Mouse (Mus musculus): ENCODE results near the gene Rer1. TPM values are rescaled to one million over a fixed set of nuclear protein-coding genes. Genes with fewer than 3 reads are reported as not detected.

Rer1 gene
- polyA plus RNA-seq, 1 experiment: 101 TPM

DNA sequence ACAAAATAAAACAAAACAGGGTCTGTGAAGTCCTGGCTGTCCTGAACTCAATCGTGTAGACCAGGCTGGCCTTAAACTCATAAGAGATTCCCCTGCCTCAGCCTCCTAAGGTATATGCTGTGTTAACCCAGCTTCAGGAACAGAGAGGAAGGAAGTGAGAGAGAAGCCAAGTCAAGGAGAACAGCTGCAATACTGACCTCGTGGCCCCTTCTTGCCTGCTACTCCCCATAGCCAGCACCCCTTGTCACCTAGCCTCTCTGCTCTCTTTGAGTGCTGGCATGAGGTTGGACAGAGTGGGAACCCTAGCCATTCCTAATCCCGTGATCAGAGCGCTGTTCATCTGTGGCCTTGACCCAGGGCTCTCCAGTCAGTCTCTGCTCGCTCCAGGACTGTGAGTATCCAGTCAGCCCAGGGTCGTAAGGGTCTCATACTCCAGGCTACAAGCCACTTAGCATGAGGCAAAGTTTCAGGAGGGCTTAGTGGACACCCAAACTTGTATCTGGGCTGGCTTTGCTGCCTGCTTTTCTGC is 35.8 kb upstream of the Rer1 start:
- TF ChIP-seq GATA1 (IDR thresholded peaks at IDR 0.05; ENCODE audit: low read length): no peak

DNA sequence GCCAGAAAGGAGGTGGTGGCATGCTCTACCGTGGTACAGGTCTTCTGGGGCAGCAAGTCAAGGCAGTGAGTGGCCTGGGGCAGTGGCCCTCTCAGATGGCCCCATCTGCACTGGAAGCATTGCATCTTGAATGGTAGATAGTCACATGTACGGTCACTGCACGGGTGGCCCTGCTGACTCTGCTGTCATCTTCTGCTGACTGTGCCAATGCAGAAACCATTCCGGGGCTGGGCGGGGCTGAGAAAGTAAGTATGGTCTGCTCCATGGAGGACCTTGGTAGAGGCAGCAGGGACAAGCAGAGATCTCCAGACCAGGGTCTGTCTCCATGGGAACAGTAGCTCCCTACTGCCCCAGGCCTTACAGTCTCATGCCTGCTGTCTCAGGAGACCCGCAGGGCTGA is 35.0 kb upstream of the Rer1 start:
- TF ChIP-seq GATA1 (IDR thresholded peaks at IDR 0.05; ENCODE audit: low read length): no peak

DNA sequence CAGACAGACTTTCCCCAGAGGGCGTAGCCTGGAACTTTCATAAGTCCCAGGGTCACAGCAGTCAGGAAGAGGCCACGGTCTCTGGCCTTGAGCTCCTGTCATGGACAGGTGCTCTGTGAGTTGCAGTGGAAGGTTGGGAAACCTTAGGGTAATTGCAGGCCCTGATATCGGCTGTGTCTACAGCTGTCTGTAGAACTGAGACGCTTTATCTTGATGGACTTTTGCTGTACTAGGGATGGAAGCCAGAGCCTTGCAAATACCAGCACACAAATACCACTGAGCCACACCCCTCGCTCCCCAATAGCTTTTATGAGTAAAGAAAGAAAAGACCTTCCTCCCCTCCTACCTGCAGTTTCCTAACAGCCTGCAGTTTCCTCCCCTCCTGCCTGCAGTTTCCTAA is 34.4 kb upstream of the Rer1 start:
- TF ChIP-seq GATA1 (IDR thresholded peaks at IDR 0.05; ENCODE audit: low read length): no peak

DNA sequence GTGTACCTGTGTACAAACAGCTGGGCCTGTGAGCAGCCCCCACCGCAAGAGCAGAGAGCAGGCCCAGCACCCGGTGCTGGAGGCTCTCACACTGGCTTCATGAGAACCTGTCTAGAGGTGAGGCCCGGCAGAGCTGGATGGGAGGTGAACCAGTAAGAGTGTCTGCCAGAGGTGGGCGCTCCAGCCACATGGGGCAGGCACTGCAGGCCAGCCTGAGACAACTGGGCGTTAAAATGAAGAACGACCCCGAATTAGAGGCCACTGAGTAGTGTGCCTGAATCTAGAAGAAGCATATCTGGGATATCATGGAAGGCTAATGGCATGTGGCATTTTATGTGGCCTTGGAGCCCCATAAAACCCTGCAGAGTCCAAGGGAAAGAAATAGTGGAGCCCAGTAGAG is 33.9 kb upstream of the Rer1 start:
- no peak for TF ChIP-seq GATA1 (IDR thresholded peaks at IDR 0.05; ENCODE audit: low read length)

DNA sequence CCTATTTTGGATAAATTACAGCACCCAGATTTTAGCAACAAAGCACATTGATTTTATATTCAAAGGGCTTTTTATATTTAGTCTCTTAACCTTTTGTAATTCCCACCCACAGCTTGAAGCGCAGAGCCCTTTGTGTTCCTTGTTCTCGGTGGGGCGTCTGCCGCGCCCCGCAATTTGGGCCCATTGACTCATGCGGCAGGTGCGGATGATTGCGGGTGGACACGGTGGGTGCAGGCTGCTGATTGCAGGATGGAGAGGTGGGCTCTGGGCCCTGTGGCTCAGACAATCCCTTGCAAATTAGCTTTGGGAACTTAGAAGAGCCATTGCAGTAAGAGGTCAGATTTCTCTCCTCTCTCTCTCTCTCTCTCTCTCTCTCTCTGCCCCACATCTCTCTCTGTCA is 32.1 kb upstream of the Rer1 start:
- no peak for TF ChIP-seq GATA1 (IDR thresholded peaks at IDR 0.05; ENCODE audit: low read length)

DNA sequence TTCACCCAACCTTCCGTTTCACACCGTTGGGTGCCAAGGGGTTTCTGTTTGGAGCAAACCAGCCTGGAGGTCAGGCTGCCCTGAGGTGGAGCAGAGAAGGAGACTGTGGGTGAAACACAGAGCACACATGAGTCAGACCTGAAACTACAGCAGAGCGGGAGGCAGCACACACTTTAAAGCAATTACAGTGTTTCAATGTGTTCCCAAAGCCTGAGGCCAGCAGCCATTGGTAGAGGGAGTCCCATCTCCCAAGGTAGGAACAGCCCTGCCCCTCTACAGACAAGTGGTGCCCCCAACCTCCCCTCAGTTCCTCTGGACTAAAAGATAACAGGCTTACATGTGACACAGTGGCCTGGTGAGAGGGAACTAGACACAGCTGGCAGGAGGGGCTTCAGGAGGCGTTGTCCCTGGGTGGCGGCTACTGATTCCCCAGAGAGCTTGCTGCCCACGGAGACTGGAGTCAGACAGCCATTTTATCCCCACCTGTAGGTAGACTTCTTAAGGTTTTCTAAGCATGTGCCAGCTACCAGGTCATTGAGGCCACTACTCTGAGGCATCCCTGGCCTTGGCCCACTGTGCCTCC is 31.3 kb upstream of the Rer1 start:
- no peak for TF ChIP-seq GATA1 (IDR thresholded peaks at IDR 0.05; ENCODE audit: low read length)

DNA sequence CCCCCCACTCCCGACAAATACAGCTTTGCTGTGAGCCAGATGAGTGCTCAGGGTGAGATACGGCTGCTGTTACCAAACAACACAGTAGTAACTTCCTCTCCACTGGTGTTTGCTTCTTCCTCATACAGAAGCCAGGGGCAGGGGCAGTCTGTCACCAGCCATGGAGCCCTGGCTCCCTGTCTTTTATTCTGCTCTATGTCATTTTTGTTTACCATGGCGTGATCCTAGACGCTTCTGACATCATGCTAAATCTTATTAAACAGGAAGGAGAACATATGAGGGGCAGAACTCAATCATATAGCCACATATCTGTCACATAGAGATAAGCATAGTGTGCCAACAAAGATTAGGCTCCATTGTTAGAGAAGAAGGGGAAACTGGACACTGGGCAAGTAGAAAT is 30.4 kb upstream of the Rer1 start:
- peak; percentile 60 for TF ChIP-seq GATA1 (IDR thresholded peaks at IDR 0.05; ENCODE audit: low read length)

DNA sequence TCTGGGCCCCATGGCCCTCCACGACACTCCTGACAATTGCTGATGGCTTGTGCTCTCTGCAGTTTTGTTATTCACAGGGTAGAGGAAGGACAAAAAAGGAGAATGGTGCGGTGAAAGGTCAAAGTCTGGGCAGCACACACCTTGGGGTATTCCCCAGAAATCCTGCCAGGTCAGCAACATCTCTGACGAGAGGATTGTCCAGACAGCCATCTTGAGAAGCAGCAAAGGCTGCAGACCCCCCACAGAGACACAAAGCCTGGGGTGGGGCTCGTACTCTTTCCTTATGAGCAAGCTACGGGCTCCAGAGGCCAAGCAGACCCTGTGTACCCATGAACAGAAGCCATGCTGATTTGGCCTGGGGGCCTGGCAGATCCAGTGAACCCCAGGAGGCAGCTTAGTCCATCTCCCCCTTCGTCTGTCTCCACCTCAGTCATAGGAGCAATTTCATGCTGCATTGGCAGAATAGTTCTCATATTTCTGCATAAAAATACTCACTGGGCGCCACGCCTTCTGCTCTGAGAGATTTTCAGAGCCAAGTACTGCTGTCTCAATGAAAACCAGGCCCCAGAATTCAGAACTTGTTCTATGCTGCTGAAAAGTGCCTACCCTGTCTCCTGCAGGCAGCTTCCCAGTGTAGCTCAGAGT is 27.7 kb upstream of the Rer1 start:
- no peak for TF ChIP-seq GATA1 (IDR thresholded peaks at IDR 0.05; ENCODE audit: low read length)

DNA sequence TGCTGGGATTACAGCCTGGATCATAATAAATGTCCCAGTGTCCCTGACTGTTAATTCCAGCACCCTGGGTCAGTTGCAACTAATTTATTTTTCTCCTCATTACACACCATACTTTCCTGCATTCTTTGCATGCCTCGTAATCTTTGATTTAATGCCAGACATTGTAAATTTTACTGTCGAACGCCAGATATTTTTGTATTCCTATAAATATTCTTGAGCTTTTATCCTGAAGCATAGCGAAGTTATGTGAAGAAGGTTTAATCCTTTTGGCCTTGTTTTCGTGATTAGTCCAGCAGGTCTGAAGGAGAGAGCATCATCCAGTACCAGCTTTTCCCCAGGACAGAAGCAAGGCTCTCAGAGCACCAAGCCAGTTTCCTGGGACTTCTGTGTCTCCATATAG is 23.3 kb upstream of the Rer1 start:
- no peak for TF ChIP-seq GATA1 (IDR thresholded peaks at IDR 0.05; ENCODE audit: low read length)

DNA sequence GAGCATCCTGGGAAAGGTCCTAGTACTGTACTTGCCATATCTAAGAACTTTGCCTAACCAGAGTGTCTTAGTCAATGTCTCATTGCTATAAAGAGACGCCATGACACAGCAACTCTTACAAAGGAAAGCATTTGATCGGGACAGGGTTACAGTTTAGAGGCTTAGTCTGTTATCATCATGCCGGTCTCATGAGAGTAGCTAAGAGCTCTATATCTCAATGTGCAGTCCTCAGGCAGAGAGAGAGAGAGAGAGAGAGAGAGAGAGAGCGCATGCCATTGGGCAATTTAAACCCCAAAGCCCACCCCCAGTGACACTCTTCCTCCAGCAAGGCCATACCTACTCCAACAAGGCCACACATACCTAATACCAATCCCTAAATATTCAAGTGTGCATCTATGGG is 21.7 kb upstream of the Rer1 start:
- TF ChIP-seq GATA1 (IDR thresholded peaks at IDR 0.05; ENCODE audit: low read length): peak; percentile 30

DNA sequence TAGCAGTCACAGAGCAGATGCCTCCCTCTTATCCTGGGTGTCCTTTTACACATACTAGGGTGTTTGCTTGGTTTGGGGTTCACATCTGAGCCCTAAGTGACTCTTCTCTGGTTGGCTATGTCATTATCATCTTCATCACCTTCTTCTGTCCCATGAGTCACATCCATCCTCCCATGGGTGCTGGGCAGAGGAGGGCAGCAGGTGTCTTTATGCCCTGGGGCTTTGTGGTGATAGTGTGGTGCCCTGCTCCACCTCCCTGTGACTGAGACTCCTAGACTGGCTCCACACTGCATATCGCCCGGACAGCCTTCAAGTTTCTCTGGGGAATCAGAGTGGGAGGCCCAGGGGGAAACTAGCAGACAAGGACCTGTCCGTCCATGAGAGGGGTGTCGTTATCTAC is 12.4 kb upstream of the Rer1 start:
- TF ChIP-seq GATA1 (IDR thresholded peaks at IDR 0.05; ENCODE audit: low read length): no peak

DNA sequence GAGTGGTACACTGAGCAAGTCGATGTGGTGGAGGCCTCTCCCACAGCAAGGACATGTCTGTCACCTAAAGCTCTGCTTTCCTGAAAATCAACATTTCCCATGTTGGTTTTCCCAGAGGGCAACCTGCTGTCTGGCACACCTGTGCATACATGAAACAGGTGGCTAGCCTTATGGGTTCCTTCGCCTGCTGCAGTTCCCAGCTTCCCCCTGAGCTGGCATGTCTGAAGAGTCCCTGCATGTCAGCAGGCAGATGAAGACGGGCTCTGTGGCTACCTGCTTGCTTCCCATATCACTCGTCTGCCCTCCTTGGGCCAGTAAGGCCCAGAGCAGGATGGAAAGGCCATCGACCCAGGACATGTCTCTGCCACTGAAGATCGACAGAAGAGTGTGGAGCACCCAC is 11.3 kb upstream of the Rer1 start:
- no peak for TF ChIP-seq GATA1 (IDR thresholded peaks at IDR 0.05; ENCODE audit: low read length)

DNA sequence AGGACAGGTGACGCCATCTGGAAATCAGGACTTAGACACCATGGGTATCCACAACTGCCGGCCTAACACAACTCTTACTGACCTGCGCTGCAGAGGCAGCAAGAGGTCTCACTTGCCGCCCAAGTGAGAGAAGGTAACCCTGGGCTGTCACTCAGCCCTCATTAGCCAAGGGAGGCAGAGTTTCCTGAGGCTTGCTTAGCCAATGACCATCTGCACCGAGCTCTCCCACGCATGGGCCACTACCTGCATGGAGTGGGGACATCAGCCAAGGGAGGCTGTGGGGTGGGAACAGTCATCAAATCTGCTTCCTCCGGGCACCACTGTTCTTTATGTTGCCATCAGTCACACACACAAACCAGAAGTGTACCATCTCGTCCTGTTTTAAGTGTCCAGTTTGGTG is 9.8 kb upstream of the Rer1 start:
- no peak for TF ChIP-seq GATA1 (IDR thresholded peaks at IDR 0.05; ENCODE audit: low read length)

DNA sequence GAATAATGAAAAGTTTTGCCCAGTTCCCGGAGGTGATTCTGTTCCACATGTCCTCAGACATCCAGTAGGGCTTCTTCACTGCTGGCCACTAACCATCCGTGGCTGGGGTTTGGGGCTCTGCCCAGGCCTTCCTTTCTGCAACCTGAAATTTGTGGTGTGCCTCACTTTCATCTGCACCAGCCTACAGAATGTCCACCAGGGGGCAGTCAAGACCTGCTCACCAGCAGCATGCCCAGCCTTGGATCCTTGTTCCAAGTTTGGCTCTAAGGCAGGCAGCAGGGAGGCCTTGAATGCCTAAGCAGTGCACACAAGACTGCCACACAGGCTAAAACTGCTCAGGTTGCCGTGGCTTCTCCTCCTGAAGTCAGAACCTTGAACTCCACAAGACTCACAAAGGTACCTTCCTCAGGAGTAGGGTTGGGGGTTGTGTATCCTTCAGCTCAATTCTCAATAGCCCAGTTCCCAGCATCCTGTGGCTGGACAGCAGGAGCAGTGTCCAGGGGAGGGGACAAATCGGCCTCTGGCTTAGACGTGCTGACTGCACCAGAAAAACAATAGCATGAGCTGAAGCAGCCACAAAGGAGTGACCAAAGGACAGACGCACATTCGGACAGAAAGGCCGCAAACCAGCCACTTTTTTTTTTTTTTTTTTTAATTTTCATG is 9.2 kb upstream of the Rer1 start:
- no peak for TF ChIP-seq GATA1 (IDR thresholded peaks at IDR 0.05; ENCODE audit: low read length)

DNA sequence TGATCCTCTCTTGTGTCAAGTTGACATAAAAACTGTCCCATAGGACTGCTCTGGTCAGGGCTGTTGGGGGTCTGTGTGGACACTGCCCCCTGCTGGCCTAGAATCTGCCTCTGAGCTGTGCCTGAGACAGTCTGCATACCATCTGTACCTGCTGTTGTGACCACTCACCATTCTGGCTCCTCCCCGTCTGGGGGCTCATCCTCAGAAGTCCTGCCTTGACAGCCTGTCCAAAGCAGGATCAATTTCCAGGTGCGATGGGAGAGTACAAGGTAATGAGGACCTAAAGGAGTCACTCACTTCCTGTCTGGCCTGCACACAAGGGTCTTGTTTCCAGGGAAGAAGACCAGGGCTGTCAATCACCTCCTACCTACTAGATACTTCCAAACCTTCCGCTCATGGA is 8.4 kb upstream of the Rer1 start:
- TF ChIP-seq GATA1 (IDR thresholded peaks at IDR 0.05; ENCODE audit: low read length): no peak

DNA sequence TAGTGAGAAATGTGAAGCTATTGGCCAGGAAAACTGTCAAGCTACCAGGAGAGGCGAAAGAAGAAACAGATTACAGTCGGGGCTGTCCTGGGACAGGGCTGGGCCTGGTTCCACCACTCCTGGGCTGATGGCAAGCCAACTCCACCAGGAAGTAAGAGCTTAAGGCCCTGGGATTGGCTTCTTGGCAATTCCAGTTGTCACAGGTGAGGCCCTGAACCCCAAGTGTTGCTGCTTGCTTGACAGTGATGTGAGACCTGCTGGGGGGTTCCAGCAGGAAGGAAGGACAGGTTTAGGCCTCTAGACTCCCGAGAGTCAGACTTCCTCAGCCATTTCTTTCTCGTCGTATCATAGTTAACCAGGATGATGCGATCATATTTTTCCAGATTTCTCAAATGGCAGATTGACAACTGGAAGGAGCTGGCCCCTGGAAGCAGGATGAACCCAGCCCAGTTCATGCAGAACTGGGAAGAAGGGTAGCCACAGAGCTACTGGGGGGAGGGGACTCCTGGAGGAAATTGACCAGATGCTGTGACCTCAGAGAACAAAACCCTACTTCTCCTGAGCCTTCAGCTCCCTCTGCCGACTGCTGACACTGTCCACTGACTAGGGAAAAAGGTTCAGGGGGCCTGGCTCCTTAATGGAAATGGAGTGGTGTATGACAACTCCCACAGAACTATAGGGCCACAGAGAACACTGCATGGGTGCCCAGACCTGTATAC is 7.4 kb upstream of the Rer1 start:
- TF ChIP-seq GATA1 (IDR thresholded peaks at IDR 0.05; ENCODE audit: low read length): no peak
